Mouse (Mus musculus) urinary bladder, postnatal 25 days (tissue): ENCODE data around the gene Hck.

Experiments used
- DNase-seq: peaks from one replicate; pipeline ENCODE4 v3.0.0; 2022; ENCODE audit warnings: low spot score

Hck gene

DNA sequence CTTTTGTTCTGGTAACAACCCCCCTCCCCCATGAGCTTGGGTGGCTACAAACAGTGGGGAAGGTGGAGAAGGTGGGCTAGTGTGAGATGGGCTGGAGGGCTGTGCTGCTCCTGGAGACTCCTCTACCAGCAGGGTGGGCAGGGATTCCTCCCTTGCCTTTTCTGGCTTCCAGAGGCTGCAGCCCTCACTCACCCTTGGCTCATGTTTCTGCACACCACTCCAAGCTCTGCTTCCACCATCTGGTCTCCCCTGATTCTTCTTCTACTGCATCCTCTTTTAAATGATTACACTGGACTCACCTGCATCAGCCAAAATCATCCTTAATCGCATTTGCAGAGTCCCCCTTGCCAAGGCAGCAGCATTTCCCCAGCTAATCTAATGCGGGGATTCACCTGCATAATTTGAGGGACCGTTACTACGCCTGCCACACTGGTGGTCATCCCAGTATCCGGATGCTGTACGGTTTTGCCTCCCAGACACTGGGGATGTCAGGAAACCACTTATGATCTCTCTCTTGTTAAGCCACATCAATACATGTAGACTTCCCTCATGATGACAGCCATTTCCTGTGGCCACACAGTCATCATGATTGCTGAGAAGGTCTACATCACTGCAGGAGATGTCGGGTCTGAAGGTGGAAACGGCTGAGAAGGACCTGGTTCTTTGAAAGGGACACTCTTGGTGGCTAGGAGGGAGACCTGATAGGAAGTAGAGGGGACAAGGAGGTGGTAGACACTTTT lies 43.8 kb downstream of the Hck start:
- no peak for DNase-seq

DNA sequence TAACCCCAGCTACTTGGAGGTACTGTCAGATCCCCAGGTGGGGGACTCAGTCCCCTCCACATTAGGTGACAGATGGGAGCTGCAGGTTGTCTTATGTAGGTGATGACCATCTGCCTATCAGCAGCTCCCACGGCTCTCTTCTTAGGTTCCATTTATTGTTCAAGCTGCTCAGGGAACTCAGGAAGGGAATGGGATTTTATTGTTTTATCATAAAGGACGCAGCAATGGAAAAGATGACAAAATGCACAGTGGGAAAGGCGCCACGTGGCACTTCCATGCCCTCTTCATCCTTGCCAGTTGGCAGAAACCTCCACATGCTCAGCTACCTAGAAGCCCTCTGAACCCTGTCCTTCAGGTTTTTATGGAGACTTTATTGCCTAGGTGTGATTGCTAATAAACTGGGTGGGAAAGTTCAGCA lies 44.8 kb downstream of the Hck start:
- no peak for DNase-seq

DNA sequence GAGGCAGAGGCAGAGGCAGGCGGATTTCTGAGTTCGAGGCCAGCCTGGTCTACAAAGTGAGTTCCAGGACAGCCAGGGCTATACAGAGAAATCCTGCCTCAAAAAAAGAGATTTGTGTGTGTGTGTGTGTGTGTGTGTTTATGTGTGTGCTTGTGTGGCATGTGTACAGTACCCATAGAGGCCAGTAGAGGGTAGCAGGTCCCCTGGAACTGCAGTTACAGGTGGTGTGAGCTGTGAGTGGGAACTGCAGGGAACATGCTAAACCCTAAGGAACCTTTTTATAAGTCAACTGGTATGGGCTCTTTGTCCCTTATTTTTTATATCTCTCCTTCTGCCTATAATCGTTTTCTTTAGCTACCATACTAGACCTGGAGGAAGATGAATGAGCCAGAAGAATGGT lies 49.0 kb downstream of the Hck start:
- DNase-seq, result no peak

DNA sequence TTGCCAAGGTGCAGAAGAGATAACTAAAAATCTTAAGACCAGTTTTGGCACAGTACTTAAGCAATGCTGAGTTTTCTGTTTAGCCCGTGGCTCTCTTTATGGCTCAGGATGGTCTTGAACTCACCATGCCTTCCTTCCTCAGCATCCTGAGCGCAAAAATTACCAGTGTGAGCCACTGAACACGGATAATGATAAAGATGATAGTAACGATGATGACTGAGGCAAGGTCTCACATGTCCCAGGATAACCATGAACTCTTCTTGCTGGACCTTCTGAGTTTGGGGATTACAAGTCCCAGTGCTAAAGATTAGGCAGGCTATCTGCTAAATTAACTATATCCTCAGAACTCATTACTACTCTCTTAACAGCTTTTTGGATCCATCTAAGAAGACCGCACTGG lies 51.9 kb downstream of the Hck start:
- DNase-seq, result no peak

DNA sequence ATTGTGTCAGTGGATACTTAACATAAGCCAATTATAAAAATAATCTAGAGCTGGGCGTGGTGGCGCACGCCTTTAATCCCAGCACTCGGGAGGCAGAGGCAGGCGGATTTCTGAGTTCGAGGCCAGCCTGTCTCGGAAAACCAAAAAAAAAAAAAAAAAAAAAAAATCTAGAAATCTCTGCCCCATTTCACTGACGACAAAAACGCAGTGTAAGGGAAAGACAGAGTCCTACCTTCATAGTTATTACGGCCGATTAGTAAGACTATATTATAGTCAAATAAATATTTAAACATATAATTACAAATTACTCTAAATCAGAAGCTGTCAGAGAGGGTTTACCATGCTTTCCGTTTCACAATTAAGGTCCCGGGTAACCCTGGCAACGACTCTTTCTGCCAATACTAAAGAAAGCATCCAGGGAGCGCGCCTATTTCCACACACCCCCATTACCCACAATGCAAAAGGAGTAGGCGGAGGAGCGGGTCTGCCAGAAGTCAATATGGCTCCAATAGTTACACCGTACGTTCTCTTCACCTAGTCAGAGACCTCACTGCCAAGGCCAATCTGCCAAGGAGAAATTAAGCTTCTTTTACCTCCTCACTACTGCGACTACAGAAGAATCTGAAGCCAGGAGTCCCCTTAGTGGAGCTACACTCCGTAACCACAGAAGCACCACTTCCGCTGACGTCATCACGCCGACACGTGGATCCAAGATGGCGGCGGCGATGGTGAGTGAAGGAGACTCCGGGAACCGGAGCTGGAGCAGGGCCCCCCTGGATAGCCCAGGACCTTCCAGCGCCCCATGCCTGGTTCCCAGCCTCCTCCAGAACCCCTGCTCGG lies 52.8 kb downstream of the Hck start, which contains the start of gene Tm9sf4:
Gene Tm9sf4 (plus strand): TSS at position 460 of the 840 bp plus-strand sequence.
- peak; percentile 92 for DNase-seq

DNA sequence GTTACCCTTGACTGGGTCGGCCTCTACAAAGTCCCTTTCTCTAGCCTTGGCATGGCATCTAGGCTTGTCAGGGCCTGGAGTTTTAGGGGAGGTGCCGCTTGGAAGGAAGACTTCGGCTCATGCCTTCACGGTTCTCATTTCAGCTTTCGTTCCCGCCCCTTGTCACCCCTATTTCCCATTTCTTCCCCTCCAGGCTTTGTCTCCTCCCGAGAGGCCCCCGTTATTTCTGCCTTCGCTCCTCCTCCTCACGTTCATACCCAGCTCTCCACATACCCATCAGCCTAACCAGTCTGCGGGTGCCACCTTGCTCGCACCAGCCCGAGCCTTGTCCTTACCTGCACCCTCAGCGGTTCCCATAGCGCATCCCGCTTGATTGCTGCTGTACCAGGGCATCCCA lies 53.4 kb downstream of the Hck start:
- DNase-seq, result no peak

DNA sequence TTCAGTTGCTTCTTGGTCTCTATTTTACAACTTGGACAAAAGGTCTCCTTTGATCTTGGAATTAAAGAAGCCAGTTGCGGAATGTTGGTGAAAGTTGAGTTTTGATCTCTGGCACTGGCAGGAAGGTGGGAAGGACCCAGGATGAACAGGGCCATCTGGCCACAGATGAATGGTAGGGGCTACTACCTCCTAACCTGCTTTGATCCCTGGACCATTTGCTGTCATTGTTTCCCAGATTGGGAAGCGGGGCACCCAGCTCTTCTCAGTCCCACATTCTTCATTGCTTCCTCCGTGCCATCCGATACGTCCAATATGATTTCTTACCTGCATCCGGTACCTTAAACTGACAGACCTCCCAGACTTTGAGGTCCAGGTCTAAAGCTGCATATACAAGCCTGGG lies 58.9 kb downstream of the Hck start:
- no peak for DNase-seq

DNA sequence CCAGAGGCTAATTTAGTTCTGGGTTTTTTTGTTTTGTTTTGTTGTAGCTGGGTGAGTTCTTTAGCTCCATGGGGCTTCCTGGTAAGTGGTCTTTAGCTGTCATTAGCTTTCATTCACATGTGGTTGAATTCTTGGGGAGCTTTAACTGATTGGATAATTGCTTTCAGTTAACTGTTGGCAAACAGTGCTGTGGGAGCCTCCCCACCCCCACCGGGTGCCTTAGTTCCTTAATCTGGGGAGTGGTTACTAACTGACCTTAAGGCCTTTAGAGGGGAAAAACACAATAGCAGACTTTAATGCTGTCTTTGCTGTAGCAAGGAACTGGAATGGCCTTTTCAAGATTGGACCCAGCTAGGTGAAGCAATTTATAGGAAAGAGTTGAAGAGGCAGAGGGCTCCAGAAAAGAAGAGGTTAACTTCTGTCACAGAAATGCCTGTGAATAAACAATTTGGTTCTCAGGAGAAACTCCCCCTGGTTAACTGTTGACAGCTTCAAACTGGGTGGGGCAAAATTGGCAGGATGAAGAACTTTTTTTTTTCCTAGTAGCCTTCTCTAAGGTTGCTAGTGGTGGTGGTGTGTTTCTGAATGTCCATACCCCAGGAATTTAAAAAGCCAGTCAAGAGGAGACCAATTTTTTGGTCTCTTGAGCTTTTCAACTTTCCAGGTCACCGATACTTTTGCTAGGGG lies 60.0 kb downstream of the Hck start:
- no peak for DNase-seq

DNA sequence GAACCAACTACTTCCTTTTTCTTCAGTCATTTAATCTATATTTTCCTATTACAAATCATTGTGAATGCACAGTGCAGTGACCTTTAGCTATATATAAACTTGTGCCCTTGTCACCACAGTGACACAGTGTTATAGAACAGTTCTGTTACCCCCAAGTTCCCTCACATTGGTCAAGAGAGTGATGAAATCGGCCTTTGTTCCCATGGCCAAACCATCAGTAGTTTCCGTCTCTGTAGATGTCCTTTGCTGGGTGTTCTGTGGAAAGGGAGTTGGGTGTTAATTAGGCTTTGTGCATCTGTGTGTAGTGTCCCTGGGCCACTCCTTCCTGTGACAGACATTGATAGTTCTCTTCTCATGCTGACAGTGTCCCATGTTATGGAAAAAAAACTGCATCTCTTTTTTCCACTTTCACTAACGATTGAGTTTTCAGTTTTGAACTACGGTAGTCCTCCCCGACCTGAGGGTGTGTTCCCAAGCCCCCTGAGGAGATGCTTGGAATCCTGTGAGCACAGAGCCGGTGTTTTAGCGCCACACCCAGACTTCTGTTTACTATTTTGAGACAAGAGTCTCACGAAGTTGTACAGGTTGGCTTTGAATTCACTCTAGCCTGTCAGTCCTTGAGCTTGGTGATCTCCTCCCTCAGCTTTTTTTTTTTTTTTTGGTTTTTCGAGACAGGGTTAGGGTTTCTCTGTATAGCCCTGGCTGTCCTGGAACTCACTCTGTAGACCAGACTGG lies 62.4 kb downstream of the Hck start:
- DNase-seq, result no peak

DNA sequence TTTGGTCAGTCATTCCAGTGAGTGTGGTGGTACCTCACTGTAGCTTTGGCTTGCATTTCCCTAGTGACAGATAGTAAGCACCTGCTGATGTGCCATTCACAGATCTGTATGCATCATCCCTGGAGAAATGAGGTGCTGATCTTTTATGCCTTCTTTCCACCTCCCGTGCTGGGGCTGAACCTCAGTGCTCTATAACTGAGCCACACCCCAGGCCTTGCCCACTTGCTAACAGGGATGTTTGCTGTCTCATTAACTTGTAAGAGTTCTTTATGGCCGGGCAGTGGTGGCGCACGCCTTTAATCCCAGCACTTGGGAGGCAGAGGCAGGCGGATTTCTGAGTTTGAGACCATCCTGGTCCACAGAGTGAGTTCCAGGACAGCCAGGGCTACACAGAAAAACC lies 63.7 kb downstream of the Hck start:
- DNase-seq, result no peak

DNA sequence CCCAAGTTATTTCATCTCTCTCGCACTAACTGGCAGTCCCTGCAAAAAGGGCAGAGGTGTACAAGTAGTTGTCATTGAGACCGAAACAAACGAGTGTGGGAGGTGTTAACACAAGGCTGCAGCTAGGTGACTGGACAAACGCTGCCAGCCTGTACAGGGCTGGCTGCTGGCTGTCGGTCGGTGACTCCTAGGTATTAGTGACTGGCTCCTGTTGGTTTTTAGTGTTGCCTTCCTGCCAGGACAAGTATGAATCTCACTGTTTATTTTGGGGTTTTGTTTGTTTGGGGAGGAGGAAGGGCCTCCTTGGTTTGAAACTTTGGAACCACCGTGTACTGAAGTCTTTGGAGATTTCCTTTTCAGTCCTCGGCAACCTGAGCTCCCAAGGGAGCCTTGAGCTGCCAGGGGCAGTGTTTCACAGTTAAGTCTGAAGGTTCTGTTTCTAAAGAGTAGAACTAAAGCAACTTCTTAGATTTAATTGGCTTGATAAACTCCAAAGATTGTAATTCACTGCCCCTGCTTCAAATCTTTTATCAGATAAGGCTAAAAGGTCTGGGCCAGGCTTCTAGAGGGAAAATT lies 67.8 kb downstream of the Hck start:
- no peak for DNase-seq

DNA sequence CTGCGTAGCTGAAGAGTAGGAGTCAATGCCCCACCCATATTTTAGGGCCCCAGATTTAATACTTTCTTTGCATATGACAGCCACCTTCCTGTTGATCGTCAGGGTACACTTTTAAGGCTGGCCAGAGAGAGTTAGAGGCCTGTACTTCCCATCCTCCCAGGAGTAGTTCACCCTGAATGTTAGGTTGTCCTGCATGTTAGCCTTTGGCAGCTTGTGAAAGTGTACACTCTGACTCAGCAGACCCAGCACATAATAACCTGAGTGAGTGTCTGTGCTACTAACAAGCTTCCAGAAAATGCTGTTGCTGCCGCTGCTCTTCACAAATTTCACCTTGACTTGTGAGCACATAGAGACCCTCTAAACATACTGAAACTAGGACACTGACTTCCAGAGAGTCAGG lies 68.9 kb downstream of the Hck start:
- no peak for DNase-seq

DNA sequence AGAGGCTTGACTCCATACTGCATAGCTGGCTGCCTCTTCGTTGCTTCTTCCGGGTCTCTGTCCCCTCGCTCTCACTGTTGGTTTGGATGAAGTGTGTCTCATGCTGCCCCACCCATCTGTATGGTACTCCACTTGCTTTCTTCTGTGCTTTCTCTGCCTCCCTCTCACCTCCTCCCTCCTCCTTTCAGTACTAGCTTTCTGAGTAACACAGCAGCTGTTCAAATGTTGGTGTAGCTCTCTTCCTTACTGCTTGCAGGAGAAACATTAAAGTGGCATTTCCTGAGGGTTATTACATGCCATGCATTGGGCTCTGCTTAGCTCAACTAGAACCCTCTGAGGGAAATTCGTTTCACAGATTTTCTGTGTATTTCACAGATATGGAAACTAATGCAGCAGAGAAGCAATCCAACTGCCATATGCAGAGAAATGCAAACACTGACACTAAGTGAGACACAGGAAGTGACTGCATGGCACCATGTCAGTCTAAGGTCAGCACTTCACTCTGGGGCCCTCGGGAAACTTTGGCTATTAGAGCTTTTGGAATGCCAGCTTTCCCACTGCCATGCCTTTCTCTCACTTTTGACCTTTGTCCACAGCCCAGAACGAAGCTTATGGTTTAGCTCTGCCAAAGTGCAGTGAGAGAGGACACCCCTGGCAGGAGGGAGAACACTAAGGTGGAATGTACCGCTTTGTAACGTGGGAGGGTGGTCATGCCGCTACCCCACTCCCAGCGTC lies 71.0 kb downstream of the Hck start:
- no peak for DNase-seq

DNA sequence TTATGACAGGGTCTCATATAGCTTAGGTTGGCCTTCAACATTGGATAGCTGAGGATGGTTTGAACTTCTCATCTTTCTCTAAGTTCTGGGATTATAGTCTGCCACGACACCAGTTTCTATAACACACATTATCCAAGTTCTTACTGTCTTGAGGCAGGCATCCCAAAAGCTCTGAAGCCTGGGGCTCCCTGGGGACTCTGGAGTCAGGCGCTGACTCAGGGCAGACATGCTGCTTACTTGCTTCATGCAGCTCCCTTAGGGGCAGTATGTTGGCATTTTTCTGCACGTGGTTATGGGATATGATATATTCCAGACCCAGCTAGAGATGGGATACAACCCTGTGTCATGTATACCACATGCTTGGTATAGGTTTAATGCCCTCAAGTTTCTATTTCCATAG lies 71.7 kb downstream of the Hck start:
- no peak for DNase-seq

DNA sequence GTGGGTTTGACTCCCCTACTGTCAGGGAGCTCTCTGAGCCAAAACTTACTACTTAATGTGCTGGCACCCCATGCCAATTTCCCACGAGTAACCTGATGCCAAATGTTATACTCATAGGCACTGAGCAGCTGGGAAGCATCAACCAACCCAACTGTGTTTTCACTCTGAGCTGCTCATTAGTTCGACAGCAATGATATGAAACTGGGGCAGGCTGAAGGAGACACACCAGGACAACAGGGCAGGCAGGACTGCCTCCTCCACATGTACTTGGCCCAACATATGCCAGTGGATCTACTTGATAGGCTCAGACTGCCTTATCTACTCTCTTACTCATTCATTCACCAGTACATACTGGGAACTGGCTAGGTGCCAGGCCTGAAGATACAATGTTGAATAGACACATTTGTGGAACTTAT lies 77.9 kb downstream of the Hck start:
- peak; percentile 15 for DNase-seq

DNA sequence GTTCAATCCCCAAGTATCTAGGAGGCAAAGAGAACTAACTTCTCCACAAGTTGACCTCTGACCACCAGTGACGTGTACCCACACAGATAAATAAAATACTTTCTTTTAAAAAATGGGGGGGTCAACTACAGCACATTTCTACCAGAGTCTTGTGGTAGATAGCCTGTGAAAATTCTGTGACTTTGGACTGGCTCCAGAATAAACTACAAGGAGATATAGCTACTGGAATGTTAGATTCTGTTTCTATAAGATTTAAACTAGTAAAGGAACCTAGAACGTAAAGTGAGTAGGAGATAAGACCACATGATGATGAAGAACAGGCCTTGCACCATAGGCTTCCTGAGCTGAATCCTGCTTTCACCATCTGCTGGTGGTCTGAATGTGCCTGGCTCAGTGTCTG lies 79.6 kb downstream of the Hck start:
- no peak for DNase-seq

DNA sequence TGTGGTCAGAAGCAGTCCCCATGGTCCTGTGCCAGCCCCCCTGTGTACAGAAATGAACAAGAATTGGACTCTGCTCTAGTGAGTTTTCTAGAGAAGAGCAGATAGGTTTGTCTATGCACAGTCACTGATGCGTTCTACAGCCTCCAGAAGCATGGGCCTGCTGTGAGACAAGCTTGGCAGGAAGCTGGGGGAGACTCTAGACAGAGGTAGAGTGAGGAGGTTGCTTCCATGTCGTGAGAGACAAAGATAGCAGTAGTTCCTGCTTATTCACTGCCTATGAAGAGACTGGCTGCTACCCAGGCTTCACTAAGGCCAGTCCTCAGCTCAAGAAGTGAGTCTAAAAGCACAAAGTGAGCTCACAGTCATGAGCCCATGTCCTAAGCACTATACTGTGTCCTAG lies 83.0 kb downstream of the Hck start:
- DNase-seq, result no peak

DNA sequence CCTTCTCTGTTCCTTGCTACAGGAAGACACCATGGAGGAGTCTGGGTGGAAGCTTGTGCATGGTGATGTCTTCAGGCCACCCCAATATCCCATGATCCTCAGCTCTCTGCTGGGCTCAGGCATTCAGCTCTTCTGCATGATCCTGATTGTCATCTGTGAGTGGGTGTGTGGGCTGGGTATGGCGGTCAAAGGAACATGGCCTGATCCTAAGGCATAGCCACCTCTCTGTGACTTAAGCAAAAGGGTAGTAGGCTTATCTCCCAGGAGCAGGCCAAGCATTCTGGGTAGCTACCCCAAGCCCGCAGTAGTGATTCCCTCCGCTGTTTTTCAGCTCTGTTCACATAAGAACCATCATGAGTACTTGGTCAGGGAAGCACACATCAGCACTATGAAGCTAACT lies 86.0 kb downstream of the Hck start:
- no peak for DNase-seq

DNA sequence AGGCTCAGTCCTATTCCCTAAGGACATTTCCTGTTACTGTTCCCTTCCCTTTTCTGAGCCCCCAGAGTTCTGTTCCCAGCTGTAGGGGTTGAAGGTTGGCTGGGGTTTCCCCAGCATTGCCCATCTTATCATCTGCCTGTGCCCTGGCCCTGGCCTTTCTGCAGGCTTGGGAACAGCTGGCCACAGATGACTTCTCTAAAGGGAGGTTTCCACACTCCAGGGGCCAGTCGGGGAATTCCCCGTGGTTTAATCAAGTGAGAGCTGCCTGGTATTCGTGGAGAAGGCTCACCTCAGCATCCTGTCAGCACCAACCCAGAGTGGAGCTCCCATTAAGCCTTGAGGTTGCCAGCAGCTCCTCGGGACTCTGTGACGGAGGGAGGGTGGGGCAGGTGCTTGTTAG lies 90.2 kb downstream of the Hck start:
- DNase-seq, result no peak

DNA sequence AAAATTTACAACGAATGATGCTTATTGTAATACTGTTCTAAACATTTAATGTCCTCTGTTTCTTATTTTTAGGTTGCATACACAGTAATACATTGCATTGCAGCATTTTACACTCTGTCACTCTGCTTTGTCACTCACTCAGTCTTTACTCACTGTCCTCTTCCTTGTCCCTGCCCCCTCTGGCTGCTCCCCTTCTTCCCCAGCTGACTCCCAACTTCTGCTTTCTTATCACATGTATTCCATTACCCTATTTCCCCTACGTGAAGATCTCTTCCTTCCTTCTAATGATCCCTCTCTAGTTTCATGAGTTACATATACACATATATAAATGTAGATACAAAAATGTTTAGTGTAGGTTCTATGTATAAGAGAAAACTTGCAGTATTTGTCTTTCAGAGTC lies 90.8 kb downstream of the Hck start:
- DNase-seq, result no peak
